Mouse (Mus musculus) spleen, embryonic (tissue): ENCODE data around the gene Gpd2.

Experiments used
- CTCF ChIA-PET: fragments of 350-600 bp; sonication (Branson Sonifier 250); formaldehyde crosslinking; loops from one replicate; lab custom pipeline; 2022; lab: Charles Lee

Gene Gpd2

DNA sequence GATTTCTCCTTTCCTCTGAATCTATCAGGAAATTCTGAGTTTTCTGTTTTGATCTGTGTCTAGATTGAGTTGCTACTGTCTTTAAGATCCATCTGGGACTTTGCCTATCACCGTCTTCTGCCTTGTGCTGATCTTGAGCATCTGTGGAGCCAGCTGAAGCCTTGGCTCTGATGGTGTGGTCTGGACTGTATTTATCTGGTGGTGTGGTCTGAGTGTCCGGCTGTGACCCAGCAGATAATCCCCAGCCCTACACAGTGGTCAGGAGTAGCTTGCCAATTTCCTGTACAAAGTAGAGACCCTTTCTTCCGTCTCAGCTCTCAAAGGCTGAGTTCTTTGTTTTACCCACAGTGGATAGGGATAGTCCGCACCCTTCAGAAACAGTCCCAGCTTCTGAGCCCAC, 58.6 kb downstream of the Gpd2 start:
- CTCF ChIA-PET, result no interaction called here

DNA sequence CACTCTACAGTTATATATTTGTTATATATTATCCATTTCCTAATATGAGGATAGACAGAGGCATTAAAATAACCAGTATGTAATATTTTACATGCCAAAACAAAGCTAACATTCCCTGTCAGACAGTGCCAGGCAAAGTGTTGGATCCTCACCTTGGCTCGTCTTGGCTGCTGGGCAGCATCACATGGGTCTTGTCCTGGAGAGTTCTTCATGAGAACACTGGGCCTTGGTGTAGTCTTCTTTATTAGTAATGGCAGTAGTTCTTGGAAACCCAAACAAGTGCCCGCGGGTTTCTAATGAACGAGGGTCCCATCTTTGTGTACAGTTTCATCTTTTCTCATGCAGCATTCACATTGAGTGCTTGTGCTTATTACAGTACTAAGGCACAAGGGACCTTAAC, 59.8 kb downstream of the Gpd2 start:
- CTCF ChIA-PET, result interaction anchor here (0.7 kb wide), 1 partner anchor 13 kb away, joined by 5 read pairs; no protein-coding TSS in a partner anchor

DNA sequence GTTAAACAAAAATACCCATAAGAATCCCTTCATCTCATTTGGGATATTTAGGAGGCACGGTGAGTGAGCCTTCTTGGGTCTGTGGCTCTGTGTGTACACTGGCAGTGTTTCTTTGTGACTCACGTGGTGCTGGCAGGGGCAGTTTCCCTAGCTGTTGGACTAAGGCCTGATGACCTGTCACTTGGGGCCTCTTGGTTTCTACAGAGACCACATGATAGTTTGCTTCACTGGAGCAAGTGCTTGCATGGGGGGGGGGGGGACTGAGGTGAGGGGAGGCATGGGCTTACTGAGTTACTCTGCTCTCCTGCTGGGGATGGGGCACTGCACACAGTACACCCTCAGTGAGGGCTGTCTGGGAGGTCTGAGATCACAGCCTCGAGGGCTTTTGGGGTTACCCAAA, 64.1 kb downstream of the Gpd2 start:
- CTCF ChIA-PET, result interaction anchor here (0.6 kb wide), 1 partner anchor 40 kb away, joined by 5 read pairs; no protein-coding TSS in a partner anchor

DNA sequence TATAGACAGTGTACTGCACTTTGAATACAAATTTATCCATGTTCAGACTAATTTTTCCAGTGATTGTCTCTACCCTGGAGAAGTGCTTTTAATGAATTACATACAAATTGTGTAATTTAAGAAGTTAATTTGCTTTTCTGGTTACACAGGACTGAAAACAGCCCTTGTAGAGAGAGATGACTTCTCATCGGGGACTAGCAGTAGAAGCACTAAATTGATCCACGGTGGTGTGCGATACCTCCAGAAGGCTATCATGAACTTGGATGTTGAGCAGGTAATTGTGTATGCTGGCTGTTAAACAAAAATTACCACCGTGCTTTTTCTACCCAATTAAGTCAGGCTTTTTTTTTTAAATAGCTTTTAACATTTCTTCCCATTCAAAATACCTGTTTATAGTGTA, 66.8 kb downstream of the Gpd2 start:
- CTCF ChIA-PET, result no interaction called here

DNA sequence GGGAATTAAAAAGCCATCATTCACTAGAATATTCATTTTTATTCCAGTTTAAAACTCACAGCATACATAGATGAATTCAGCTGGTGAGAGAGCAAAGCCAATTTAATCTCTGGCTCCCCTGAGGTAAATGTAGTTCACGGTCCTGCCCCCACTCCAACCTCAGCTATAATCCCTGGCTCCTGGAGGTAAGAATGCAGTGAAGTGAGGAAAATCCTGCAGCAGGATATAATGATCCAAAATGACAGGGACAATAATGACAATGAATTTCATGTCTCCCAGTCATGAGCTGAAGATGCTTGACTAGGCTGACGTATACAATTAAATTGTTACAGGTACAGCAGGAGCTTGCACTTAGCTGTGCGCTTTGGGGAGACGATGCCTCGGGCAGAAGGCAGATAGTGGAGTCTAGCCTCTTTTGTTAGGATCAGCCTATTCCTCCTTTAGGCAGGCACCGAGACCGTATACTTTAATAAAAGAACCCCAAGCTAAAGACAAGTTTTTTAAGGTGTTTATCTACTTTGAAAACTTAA, 74.9 kb downstream of the Gpd2 start:
- CTCF ChIA-PET, result no interaction called here

DNA sequence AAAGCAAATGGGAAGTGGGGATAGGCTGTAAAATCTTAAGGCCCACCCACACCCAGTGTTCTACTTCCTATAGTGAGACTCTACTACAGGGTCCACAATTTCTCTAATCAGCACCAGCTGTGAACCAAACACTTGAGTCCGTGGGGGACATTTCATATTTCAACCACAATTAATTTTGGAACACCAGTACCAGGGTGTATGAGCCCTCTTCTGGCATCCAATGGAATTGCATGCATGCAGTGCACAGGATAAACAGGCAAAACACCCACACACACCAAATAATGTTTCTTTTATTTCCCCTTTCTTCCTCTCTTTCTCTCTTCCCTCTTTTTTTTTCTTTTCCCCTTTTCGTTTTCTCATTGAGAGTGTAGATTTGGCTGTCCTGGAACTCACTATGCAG, 78.6 kb downstream of the Gpd2 start:
- CTCF ChIA-PET, result interaction anchor here (0.9 kb wide), 1 partner anchor 203 kb away, joined by 3 read pairs; no protein-coding TSS in a partner anchor

DNA sequence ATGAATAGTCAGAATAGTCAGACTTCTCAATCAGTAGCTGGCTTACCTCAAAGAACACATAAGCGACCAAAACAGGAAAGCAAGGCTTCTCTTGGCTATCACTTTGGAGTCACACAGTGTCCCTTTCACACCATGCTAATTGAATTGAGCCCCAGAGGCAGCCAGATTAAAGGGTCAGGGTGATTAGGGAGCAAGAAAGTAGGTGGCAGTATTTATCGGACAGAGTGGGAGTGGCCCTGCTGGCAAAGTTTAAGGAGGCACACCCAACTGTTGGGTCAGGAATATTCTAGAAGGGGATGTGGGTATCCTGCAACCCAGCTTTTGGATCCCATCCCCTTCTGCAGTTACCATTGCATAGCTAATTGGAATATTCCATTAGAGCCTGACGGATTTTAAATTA, 80.9 kb downstream of the Gpd2 start:
- CTCF ChIA-PET, result no interaction called here

DNA sequence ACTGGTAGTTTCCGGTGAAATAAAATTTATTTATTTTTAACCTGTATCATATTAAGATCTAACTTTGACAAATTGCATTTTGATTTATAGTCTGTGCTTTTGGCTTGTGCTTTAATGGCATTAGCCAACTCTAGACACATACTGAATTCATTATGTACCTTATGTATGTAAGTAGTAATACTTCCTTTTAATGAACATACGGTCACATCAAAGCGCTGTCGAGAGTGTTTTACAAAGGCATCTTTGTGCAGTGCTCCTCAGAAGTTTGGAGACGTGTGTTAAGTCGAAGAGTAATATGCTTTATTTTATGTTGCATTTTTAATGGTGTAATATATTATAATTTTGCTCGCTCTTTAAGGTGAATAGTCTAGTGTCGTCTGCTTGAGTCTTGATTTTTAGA, 88.7 kb downstream of the Gpd2 start:
- CTCF ChIA-PET, result no interaction called here

DNA sequence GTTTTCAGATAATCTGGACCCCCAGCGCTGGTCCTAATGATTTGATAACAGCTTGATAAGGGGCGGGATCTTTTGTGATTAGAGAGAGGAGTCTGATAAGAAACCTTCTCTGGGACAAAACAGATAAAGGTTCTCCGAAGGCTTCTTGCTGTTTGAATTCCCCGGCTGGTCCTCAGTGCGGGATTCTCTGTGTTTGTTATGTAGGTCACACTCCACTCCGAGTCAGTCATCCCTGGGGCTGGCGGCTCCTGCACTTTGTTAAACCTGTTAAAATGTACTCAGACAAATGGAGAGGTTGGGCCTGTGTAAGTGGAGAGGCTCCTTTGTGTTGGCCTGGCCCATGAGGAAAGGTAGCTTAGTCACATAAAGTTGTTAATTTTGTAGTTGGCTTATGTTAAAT, 91.9 kb downstream of the Gpd2 start:
- CTCF ChIA-PET, result no interaction called here

DNA sequence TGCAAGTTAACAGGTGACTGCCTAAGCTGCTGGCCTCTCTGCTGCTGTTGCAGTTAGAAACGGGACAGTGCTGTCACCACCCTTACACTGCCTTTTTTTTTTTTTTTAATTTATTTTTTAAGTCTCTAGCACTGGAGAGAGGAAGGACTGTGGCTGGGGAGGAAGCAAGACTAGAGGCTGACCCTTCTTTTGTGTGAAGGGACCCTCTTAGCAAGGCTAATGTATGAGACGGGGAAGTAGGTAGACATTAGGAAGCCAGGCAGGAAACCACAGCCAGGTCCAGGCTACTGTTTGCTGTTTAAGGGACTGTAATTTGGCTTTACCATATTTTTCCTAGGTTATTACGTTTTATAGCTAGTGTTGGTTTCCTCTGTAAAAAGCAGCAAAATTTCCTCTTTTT, 93.4 kb downstream of the Gpd2 start:
- CTCF ChIA-PET, result no interaction called here

DNA sequence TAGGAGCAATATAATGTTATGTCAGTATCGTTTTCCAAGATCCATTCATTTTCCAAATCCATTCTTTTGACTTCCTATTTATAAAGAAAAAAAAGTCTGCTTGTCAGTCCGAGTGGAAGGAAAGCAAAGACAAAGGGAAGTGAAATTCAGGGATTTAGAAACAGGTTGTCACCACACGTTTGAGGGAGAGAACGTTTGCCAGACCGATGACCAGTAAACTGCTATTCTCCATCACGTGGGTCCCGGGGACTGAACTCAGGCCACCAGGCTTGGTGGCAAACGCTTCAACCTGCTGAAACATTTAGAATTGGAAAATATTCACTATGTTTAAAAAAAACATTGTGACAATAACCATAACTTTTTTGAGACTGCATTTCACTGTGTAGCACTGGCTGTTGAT, 93.8 kb downstream of the Gpd2 start:
- CTCF ChIA-PET, result no interaction called here

DNA sequence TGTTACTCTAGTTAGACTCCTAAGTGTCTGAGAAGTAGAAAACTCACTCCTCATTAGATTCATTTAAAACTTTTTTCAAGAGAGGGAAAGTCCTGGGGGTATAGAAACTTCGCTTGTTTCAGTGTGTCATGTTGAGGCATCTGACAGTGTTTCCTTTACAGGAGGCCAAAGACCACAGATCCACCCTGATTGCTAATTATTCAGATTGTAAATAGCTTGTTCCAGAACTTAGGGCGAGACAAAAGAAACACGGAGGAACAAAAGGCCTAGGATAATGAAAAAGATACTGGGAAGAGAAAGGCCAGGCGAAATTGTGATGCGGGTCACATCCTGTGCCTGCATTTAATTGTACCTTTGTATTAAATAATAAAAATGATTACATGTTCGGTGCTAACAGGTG, 96.0 kb downstream of the Gpd2 start:
- CTCF ChIA-PET, result no interaction called here

DNA sequence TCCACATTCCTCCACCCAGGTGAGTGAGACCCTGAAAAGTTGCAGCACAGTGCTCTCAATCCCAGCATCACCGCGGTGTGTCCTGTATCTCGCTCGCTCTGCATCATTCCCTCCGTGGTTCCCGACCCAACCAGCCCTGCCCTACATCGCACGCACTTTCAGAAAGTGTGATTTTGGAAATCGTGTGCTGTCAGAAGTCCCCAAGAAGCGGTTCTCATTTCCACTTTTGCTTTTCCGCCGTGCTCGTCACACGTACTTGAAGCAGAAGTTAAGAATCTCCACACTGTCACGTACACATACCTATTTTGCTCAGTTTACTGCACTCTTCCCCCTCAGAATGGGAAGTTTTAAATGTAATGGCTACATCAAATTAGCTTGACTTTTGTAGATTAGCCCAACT, 98.0 kb downstream of the Gpd2 start:
- CTCF ChIA-PET, result no interaction called here

DNA sequence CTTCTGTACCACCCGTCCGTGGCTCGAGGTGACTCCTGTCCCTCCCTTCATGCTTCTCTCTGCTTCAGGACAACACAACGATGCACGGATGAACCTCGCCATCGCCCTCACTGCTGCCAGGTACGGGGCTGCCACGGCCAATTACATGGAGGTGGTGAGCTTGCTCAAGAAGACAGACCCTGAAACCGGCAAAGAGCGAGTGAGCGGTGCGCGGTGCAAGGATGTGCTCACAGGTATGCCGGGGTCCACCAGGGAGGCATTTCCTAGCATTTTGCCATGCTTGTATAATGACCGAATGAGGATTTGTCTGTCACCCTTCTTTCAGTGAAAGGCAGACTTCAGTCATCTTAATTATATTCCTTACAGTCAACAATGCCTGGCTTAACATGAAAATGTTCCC, 101.3 kb downstream of the Gpd2 start:
- CTCF ChIA-PET, result no interaction called here

DNA sequence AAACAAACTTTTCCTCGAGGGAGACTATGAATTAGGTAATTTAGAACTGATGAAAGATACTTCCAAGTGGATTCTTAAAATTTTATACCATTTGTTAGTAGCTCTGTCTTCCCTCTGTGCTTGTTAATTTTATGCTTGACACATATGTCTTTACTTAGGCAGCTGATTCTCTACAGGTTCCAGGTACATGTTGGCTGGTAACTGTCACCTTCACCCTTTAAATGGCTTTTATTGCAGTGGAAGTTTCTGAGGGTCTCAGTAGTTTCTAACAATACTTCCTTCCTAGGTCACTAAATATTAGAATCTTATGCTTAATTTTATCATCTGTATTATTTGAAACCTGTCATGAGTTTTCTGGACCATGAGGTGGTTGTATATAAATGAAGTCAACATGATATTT, 105.5 kb downstream of the Gpd2 start:
- CTCF ChIA-PET, result no interaction called here

DNA sequence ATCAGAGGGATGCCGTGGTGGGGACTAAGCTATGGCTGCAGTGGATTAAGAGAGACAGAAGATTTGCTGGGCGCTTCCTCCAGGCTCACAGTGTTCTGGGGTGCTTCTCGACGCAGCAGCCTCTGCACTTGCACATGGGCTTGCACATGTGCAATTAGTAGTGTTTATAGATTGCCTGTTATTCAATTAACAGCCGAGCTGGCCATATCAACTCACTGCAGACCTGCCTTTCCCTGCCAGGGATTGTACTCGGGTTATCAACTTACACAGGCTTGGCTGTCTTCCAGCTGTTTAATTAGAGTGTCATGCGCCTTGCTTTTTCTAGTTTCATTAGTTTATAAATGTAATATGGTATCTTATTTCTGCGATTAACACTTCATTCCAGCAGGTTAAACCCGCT, 113.2 kb downstream of the Gpd2 start:
- CTCF ChIA-PET, result no interaction called here

DNA sequence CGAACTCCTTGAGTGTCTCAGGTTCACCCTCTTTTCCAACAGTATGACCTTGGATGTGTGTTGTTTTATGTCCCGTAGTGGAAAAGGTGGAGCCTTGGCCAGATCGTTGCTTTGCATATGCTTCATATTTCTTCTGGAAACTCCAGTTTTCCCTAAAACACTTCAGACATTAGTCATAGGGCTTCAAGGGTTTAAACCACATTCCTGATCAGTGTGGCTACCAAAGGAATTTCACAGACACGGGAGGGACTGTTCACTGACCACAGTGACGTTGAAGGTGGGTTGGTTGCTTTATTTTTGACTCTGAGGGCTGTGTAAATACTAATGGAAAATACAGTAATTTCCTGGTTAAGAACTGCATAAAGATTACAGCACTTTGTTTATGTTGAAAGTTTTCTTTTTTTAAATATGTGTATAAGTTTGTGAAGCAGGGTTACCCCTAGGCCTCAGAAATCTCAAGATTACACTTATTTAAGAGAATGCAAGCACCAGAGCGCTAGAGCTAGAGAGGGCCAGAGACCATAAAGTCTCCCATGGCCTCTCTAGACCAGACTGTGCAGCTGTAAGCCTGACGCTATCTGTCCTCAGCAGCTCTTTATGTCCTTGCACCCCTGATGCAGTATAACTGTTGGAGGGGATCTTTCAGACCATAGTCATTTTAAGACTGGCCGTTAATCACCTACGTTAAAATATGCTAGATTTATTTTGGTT, 116.4 kb downstream of the Gpd2 start:
- CTCF ChIA-PET, result no interaction called here

DNA sequence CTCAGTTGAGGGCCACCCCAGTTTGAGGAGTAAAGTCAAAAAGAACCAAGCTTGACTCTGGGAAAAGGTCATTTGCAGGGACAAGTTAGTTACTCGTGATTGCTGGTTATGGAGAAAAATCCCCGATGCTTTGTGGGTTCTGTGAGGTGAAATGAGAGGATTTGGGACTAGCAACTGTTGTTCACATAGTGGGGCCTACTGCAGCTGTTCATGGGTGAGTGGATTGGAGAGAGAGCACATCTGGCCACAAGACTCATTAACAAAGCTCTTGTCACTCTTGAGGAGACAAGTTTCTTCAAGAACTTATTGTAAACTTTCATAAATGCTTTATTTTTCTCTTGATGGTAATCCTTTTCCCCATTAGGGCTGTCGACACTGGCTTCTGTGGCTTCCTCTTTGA, 117.4 kb downstream of the Gpd2 start:
- CTCF ChIA-PET, result no interaction called here

DNA sequence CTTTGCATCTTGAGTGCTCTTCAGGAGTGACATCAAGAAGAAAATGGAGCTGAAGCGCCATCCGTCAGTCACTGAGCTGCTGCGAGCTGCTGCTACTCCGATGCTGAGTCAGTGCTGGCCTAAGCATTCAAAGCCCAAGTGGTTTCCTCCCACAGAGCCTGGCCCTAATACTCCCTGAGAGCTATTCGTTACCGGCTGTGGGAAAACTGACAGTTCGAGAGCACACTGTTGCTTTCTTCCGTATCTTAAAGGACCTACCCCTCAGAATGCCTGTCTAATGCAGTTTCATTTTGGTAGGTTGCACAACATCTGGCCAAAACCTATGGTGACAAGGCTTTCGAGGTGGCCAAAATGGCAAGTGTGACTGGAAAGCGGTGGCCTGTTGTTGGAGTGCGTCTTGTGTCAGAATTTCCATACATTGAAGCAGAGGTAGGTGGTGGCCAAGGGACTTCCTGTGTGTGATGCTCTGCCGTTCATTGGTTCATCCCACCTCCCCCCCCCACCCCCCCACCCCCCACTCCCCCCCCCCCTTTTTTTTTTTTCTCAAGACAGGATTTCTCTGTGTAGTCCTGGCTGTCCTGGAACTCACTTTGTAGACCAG, 118.9 kb downstream of the Gpd2 start:
- CTCF ChIA-PET, result no interaction called here

DNA sequence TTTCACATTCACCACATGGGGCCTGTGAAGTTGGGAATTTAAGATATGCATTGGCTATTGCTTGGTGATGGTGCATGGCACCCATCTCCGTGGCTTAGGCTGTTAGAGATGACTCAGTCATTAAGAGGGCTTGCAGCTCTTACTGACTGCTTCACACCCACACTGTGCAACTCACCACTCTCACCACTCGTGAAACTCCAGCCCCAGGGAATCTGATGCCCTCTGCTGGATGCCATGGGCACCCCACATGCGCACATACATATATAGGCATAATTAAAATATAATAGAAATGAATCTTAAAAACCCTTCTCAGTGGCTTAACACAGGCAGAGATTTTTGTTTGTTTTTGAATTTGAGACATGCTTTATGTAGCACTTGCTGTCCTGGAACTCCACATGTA, 125.1 kb downstream of the Gpd2 start:
- CTCF ChIA-PET, result no interaction called here

DNA sequence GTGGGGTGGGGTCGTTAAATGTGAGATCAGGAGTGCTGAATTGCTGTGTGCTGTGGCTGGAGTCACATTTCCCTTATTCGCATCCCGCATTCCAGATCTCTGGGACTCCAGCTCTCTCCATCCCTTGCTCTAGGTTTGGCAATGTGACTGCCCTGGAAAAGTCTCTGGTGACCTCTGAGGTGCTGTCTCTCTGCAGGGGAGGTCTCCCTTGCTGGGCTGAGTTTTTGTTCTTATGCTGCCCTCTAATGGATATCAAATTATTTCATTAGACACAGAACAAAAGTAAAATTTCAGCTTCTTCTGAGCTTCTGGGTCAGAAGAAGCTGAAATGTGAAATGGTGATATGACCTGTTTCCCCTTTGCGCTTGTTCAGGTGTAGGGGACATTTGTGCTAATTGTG, 137.2 kb downstream of the Gpd2 start:
- CTCF ChIA-PET, result no interaction called here

DNA sequence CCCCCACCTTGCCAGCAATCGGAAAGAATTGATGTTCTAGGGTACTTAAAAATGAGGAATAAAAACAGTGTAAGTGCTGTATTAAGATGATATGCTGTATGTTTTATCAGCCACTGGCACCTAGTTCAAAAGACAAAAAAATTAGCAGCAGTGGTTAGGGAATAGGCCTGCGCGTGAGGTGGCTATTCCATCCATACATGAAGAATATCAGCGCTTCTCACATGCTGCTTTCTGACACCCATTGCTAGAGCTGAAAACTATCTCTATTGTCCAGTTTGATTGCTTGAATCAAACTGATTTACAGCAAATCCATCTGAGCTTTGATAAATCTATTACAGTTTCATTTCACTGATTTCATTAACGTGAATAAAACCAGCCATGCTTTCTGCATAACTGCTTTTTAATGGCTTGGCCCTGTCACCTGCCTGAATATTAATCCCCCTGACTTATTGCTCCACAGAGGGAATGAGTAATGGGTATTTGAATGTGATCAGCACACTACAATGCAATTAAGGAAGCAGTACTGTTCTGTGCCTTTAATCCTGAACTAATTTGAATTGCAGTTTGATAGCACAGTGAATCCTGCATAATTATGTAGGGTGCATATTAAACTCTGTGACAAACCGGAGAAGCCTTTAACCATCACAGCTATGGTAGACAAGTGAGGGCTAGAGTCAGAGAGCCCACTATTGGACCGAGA, 137.9 kb downstream of the Gpd2 start:
- CTCF ChIA-PET, result no interaction called here
